Mouse (Mus musculus): ENCODE results near the gene Hdac7. TPM values are rescaled to one million over a fixed set of nuclear protein-coding genes. Genes with fewer than 3 reads are reported as not detected.

Hdac7 gene
- 23.7 and 28.0 TPM in 2 replicates for polyA plus RNA-seq (2014; fragmentation: Nextera tagmentation; extraction: Ambion mirVana)

DNA sequence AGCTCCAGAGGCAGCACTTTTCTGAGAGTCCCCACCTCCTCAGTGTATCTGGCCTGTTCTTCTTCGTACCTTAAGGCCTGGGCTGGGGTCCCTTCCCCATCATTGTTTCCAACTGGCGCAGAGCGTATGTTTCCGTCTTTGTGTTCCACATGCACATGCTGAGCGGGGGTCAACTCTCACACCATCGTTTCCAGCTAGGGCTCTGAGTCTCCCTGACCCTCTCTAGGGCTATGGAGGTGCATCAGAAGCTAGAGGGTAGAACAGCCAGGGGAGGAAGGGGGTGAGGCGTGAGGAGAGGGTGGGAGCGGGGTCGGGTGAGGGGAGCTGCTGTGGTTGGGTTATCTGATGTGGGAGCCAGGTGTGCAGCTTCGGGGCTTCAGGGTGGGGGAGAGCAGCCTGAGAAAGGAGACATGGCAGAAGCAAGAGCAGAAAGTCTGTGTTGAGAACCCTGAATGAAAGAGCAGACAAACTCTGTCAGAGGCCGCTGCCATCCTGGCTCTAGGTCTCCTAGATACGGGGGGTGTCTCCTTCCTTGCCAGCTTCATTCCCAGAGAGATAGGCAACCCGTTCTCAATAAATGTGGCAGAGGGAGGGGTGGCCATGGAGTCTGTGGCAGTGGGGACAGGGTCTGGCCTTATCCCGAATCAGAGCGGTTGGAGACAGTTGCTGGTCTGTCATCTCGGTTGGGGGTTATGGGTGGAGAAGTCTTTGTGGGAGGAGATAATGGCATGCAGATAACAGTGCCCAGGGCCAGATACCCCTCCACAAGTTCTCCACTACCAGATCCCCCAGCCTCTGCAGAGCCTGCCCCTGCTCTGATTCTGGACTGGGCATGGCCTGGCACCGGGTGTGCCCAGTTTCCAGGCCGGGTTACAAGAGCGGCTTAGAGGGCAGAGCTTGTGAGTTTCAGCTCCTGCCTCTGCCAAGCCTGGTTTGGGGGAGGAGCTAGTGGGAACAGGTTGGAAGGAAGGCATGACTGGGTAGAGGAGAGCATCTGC, at the start of gene Hdac7:
Hdac7 (minus strand) TSS at position 466 of the 998 bp plus-strand sequence.
- DNase-seq (ENCODE audit: low spot score) (no peak), ATAC-seq (ENCODE audit: low FRiP score) (no peak)
- H3K36me3 ChIP-seq (replicated peaks; ENCODE audit: control insufficient read depth, insufficient read depth): no peaks in the 10 kb centered on the region
- H3K4me2 ChIP-seq (replicated peaks): no peak within 1 kb of the TSS
- H3K4me3 ChIP-seq (replicated peaks; ENCODE audit: low read length): no peak within 1 kb of the TSS
- H3K27me3 ChIP-seq (ENCODE audit: control insufficient read depth, insufficient read depth, low read length): no peaks in the 10 kb centered on the region
- no peaks in the 10 kb centered on the region for H3K9me3 ChIP-seq (ENCODE audit: control insufficient read depth, low read length)
- no peak within 1 kb of the TSS for H3K27ac ChIP-seq
- no peak within 1 kb of the TSS for H3K9ac ChIP-seq
- WGBS: 69% methylated on average over 19 of the region's 19 CpGs
- peaks cover 7% of the 10 kb centered on the region; the same call in 1 of the 2 replicates for H3K4me1 ChIP-seq (replicated peaks; ENCODE audit: control insufficient read depth, insufficient read depth, low read length)

DNA sequence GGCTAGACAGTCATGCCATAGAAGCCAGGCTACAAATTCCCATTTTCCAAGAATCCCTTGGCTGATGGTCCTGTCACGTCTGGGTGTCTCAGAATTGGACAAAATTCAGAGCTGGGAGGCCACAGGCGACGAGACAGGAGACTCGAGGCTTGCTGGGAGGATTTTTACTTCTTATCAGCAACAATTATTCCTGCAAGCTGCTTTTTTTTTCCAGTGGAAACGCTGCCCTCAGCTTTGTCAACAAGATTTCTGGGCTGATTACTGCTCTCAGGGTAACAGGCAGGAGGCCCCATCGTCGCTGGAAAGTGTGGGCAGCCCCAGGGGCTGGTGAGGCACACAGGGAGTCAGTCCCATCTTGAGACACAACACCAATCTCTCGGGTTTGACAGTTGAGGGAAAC, 48.2 kb upstream of the Hdac7 start:
- H3K27ac ChIP-seq: no peak overlapping the region
- no peak overlapping the region for H3K4me2 ChIP-seq (replicated peaks)
- no peak overlapping the region for H3K9ac ChIP-seq
- no peak for ATAC-seq (ENCODE audit: low FRiP score)
- no peaks in the 10 kb centered on the region for H3K27me3 ChIP-seq (ENCODE audit: control insufficient read depth, insufficient read depth, low read length)
- 71% methylated on average over 8 of the region's 8 CpGs for WGBS
- no peaks in the 10 kb centered on the region for H3K9me3 ChIP-seq (ENCODE audit: control insufficient read depth, low read length)
- no peaks in the 10 kb centered on the region for H3K4me1 ChIP-seq (replicated peaks; ENCODE audit: control insufficient read depth, insufficient read depth, low read length)
- H3K4me3 ChIP-seq (replicated peaks; ENCODE audit: low read length): no peak overlapping the region
- no peaks in the 10 kb centered on the region for H3K36me3 ChIP-seq (replicated peaks; ENCODE audit: control insufficient read depth, insufficient read depth)
- DNase-seq (ENCODE audit: low spot score): no peak

DNA sequence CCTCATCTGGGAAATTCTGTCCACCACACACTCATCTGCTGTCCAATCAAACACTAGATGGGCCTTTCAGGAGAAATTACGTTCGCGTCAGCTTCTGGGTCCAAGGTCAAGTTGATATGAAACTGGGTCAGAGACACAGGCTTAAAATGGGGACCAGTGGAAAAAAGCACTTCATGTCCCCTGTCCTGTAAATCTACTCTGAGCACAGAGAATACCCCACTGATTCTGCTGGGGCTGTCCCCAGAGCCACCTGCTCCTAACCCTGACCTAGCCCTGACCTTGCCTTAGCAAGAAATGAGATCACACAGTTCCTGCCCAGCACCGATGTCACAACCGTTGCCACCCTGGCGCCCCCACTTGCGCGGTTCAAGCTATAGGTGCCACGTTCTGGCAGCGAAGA, 46.1 kb upstream of the Hdac7 start:
- 90% methylated on average over 10 of the region's 10 CpGs for WGBS
- Histone ChIP-seq H3K4me1 (replicated peaks; ENCODE audit: control insufficient read depth, insufficient read depth, low read length) (no peaks in the 10 kb centered on the region), H3K4me2 (replicated peaks) (no peak overlapping the region), H3K9me3 (ENCODE audit: control insufficient read depth, low read length) (no peaks in the 10 kb centered on the region), H3K36me3 (replicated peaks; ENCODE audit: control insufficient read depth, insufficient read depth) (no peaks in the 10 kb centered on the region), H3K4me3 (replicated peaks; ENCODE audit: low read length) (no peak overlapping the region), H3K27ac (no peak overlapping the region), H3K9ac (no peak overlapping the region), H3K27me3 (ENCODE audit: control insufficient read depth, insufficient read depth, low read length) (no peaks in the 10 kb centered on the region)
- no peak for ATAC-seq (ENCODE audit: low FRiP score)
- DNase-seq (ENCODE audit: low spot score): no peak

DNA sequence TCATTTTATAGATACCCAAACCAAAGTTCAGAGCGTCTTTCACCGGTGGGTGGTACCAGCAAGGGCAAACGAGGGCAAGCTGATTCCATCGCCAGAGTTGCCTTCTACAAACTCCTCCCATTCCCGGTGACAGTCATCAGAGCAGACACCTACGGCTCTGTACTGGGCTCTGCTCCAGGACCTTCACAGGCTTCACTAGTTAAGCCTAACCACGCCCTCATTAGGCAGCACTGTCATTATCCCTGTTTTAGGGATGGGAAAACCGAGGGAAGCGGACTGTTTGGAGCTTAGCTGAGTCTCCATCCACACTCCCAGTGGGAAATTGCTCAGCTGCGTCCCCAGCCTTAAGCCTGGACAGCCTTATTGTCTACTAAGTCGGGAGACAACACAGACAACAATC, 45.7 kb upstream of the Hdac7 start:
- no peaks in the 10 kb centered on the region for H3K9me3 ChIP-seq (ENCODE audit: control insufficient read depth, low read length)
- no peak for DNase-seq (ENCODE audit: low spot score)
- 64% methylated on average over 11 of the region's 11 CpGs for WGBS

DNA sequence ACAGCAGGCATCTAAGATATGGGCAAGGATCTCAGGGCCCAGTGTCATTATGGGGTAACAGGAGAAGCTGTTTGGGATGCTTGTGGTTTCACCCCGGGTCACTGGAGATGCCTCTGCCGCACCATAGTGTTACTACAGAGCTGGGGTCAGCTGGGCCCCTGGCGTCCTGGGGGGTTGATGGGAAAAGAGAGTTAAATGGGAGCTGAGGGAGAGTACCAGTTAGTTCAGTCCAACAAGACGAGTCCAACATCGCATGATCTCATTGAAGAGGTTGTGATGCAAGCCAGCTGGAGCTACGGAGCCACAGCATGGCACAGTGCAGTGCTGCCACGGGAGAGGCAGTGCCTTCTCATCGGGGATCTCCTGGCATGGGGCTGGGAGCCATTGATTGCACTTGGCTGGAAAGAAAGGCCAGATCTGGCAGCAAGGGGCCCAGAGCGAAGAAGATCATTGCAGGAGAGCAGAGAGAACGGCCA, 43.3 kb upstream of the Hdac7 start:
- H3K27ac ChIP-seq: no peak overlapping the region
- H3K27me3 ChIP-seq (ENCODE audit: control insufficient read depth, insufficient read depth, low read length): no peaks in the 10 kb centered on the region
- no peak overlapping the region for H3K4me3 ChIP-seq (replicated peaks; ENCODE audit: low read length)
- no peak for ATAC-seq (ENCODE audit: low FRiP score)
- no peak for DNase-seq (ENCODE audit: low spot score)
- H3K4me2 ChIP-seq (replicated peaks): no peak overlapping the region
- 84% methylated on average over 10 of the region's 10 CpGs for WGBS
- H3K9me3 ChIP-seq (ENCODE audit: control insufficient read depth, low read length): no peaks in the 10 kb centered on the region
- no peak overlapping the region for H3K9ac ChIP-seq
- no peaks in the 10 kb centered on the region for H3K36me3 ChIP-seq (replicated peaks; ENCODE audit: control insufficient read depth, insufficient read depth)
- H3K4me1 ChIP-seq (replicated peaks; ENCODE audit: control insufficient read depth, insufficient read depth, low read length): no peaks in the 10 kb centered on the region

More for the DNA sequence above, 45.7 kb upstream of the Hdac7 start:
- ATAC-seq (ENCODE audit: low FRiP score): no peak
- H3K27ac ChIP-seq: no peak overlapping the region
- no peaks in the 10 kb centered on the region for H3K4me1 ChIP-seq (replicated peaks; ENCODE audit: control insufficient read depth, insufficient read depth, low read length)
- no peak overlapping the region for H3K4me3 ChIP-seq (replicated peaks; ENCODE audit: low read length)
- no peak overlapping the region for H3K9ac ChIP-seq
- no peaks in the 10 kb centered on the region for H3K36me3 ChIP-seq (replicated peaks; ENCODE audit: control insufficient read depth, insufficient read depth)
- H3K27me3 ChIP-seq (ENCODE audit: control insufficient read depth, insufficient read depth, low read length): no peaks in the 10 kb centered on the region
- no peak overlapping the region for H3K4me2 ChIP-seq (replicated peaks)

DNA sequence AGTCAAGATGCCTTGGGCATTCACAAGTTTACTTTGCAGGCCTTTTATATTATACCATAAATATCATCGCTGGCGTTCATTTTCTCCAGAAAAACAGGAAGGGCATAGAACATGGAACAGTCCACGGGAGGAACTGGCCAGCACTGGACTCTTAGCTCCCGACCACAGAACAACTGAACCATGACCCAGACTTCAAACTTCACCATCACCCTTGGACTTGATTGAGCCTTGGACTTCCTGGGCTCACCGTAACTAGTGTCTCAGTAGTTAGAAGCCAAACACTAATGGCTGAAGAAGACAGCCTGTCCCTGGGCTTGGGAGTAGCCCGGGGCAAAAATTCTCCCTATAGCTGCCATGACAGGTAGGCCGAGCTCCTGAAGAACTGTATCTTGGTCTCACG, 37.1 kb upstream of the Hdac7 start:
- Histone ChIP-seq H3K4me2 (replicated peaks) (no peak overlapping the region), H3K9ac (no peak overlapping the region), H3K4me1 (replicated peaks; ENCODE audit: control insufficient read depth, insufficient read depth, low read length) (no peaks in the 10 kb centered on the region), H3K27ac (no peak overlapping the region), H3K4me3 (replicated peaks; ENCODE audit: low read length) (no peak overlapping the region), H3K9me3 (ENCODE audit: control insufficient read depth, low read length) (no peaks in the 10 kb centered on the region), H3K27me3 (ENCODE audit: control insufficient read depth, insufficient read depth, low read length) (no peaks in the 10 kb centered on the region), H3K36me3 (replicated peaks; ENCODE audit: control insufficient read depth, insufficient read depth) (no peaks in the 10 kb centered on the region)
- 93% methylated on average over 8 of the region's 8 CpGs for WGBS
- no peak for ATAC-seq (ENCODE audit: low FRiP score)
- no peak for DNase-seq (ENCODE audit: low spot score)

DNA sequence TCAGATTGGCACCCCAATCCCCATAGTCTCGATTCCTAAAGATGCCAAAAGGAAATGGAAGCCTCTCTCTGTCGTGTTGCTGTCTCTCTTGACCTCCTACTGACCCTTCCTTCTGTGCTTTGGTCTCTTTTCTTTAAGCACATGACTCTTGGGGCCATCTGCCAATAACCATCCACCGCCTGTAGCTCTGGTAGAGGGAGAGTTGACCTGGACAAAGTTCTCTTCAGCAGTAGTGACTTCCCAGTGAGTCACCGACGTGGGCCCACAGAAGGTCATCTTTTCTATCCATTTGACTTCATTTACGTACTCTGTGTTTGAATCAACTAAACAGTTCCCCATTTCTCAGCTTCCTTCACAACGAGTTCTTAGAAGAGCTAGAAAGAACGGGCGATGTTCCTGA, 36.1 kb upstream of the Hdac7 start:
- no peaks in the 10 kb centered on the region for H3K27me3 ChIP-seq (ENCODE audit: control insufficient read depth, insufficient read depth, low read length)
- H3K9me3 ChIP-seq (ENCODE audit: control insufficient read depth, low read length): no peaks in the 10 kb centered on the region
- H3K36me3 ChIP-seq (replicated peaks; ENCODE audit: control insufficient read depth, insufficient read depth): no peaks in the 10 kb centered on the region
- ATAC-seq (ENCODE audit: low FRiP score): no peak
- no peak overlapping the region for H3K4me2 ChIP-seq (replicated peaks)
- WGBS: 84% methylated on average over 9 of the region's 9 CpGs
- no peaks in the 10 kb centered on the region for H3K4me1 ChIP-seq (replicated peaks; ENCODE audit: control insufficient read depth, insufficient read depth, low read length)
- no peak overlapping the region for H3K9ac ChIP-seq
- no peak for DNase-seq (ENCODE audit: low spot score)
- no peak overlapping the region for H3K27ac ChIP-seq
- no peak overlapping the region for H3K4me3 ChIP-seq (replicated peaks; ENCODE audit: low read length)

DNA sequence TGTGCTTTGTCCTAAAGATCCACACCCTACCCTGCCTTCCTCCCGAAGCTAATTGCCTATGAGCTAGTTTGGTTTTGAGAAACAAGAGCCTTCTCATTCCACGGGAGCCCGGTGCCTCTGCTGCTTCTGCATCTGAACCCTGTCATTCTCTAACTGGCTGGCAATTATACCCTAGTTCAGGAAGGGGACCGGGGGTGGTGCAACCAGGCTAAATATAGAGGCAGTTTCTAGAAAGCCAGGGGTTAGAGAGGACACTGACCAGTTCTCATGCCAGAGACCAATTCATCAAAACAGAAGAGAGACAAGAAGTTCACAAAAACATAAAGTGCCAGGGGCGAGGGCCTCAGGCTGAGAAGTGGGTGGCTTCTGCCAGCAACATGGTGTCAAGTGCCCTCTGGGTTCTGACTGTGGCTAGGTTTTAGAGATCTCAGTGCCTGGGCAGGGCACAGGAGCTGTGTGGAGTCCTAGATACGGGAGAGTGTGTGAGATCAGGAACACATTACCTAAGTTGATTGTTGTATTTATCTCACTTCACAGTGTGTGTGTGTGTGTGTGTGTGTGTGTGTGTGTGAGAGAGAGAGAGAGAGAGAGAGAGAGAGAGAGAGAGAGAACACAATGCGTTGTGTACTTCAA, 34.5 kb upstream of the Hdac7 start:
- Histone ChIP-seq H3K4me1 (replicated peaks; ENCODE audit: control insufficient read depth, insufficient read depth, low read length) (no peaks in the 10 kb centered on the region), H3K9ac (no peak overlapping the region), H3K27me3 (ENCODE audit: control insufficient read depth, insufficient read depth, low read length) (no peaks in the 10 kb centered on the region), H3K27ac (no peak overlapping the region), H3K4me2 (replicated peaks) (no peak overlapping the region), H3K4me3 (replicated peaks; ENCODE audit: low read length) (no peak overlapping the region), H3K9me3 (ENCODE audit: control insufficient read depth, low read length) (no peaks in the 10 kb centered on the region), H3K36me3 (replicated peaks; ENCODE audit: control insufficient read depth, insufficient read depth) (no peaks in the 10 kb centered on the region)
- ATAC-seq (ENCODE audit: low FRiP score): no peak
- DNase-seq (ENCODE audit: low spot score): no peak
- WGBS: 79% methylated on average over 7 of the region's 7 CpGs

DNA sequence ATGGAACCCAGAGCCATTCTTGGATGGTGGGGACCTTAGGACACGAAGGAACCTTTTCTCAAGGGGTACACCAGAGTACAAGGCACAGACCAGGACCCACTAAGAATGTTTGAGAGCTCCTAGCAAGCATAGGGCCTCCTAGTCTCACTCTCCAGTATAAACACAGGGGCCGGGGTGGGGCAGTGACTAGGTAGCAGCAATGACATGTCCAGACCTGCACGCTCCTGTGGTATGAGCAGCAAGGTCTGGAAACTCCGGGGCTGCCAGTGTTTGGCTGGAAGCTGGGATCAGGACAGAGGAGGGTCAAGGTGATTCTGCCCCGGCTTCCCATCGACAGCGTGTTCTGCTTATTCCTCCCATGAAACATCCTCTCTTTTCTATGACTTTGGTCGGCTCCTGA, 31.5 kb upstream of the Hdac7 start:
- H3K27me3 ChIP-seq (ENCODE audit: control insufficient read depth, insufficient read depth, low read length): no peaks in the 10 kb centered on the region
- H3K4me3 ChIP-seq (replicated peaks; ENCODE audit: low read length): no peak overlapping the region
- H3K9ac ChIP-seq: no peak overlapping the region
- no peaks in the 10 kb centered on the region for H3K36me3 ChIP-seq (replicated peaks; ENCODE audit: control insufficient read depth, insufficient read depth)
- no peak for ATAC-seq (ENCODE audit: low FRiP score)
- H3K4me1 ChIP-seq (replicated peaks; ENCODE audit: control insufficient read depth, insufficient read depth, low read length): no peaks in the 10 kb centered on the region
- WGBS: 92% methylated on average over 8 of the region's 8 CpGs
- H3K9me3 ChIP-seq (ENCODE audit: control insufficient read depth, low read length): no peaks in the 10 kb centered on the region
- no peak overlapping the region for H3K4me2 ChIP-seq (replicated peaks)
- DNase-seq (ENCODE audit: low spot score): no peak
- no peak overlapping the region for H3K27ac ChIP-seq
